Mouse (Mus musculus) heart, embryonic 16.5 days (tissue): ENCODE measurements around the gene Rxrg. TPM values are rescaled to one million over a fixed set of nuclear protein-coding genes. Genes with fewer than 3 reads are reported as not detected.

Source experiments
- ATAC-seq: fragments of 200-750 bp; cut with Nextera tagmentation; replicated peaks from 2 replicates; pipeline ENCODE4 v1.8.0; 2017; ENCODE audit warnings: moderate number of reproducible peaks; ENCODE audit not compliant: insufficient read depth, low FRiP score; ENCODE audit errors: extremely low read depth
- H3K27ac ChIP-seq: fragments of 300-500 bp; sonication (generic); 2 replicates; pipeline ENCODE4 v1.5.1; 2014; ENCODE audit warnings: mild to moderate bottlenecking, low read length, control low read depth, moderate library complexity
- H3K27me3 ChIP-seq: fragments of 300-500 bp; sonication (generic); 2 replicates; pipeline ENCODE4 v1.6.1; 2014; ENCODE audit warnings: low read length, mixed read lengths; ENCODE audit not compliant: control insufficient read depth, insufficient read depth
- H3K36me3 ChIP-seq: fragments of 300-500 bp; sonication (generic); 2 replicates; pipeline ENCODE4 v1.6.1; 2014; ENCODE audit not compliant: control insufficient read depth, insufficient read depth
- H3K4me1 ChIP-seq: fragments of 300-500 bp; sonication (generic); 2 replicates; pipeline ENCODE4 v1.6.1; 2014; ENCODE audit warnings: low read length, mixed read lengths; ENCODE audit not compliant: control insufficient read depth, insufficient read depth
- H3K4me2 ChIP-seq: fragments of 300-500 bp; sonication (generic); 2 replicates; pipeline ENCODE4 v1.6.1; 2014; ENCODE audit warnings: low read depth, mild to moderate bottlenecking, control low read depth, low read length
- H3K4me3 ChIP-seq: fragments of 300-500 bp; sonication (generic); 2 replicates; pipeline ENCODE4 v1.5.1; 2014; ENCODE audit warnings: mild to moderate bottlenecking, control low read depth, low read length
- H3K9ac ChIP-seq: fragments of 300-500 bp; sonication (generic); 2 replicates; pipeline ENCODE4 v1.6.1; 2014; ENCODE audit warnings: low read length, control low read depth
- H3K9me3 ChIP-seq: fragments of 300-500 bp; sonication (generic); replicated peaks from 2 replicates; pipeline ENCODE4 v1.6.1; 2016; ENCODE audit warnings: low read length; ENCODE audit not compliant: control insufficient read depth
- WGBS: fragments of 180-500 bp; shearing (Covaris S2); extraction: QIAGEN DNeasy Blood & Tissue Kit; methylation state at CpG from one replicate; pipeline ENCODE4 v1.1.7; 2014; 5-methylcytosine and 5-hydroxymethylcytosine counted together
- polyA plus RNA-seq: library from polyadenylated mRNA; unstranded; fragments of >200 nt; fragmentation: Nextera tagmentation; extraction: Ambion mirVana; gene quantifications from 2 replicates; pipeline ENCODE4 v1.2.1, GENCODE M21; 2015

The Rxrg gene
- polyA plus RNA-seq: 1.3 and 1.5 TPM in 2 replicates

DNA sequence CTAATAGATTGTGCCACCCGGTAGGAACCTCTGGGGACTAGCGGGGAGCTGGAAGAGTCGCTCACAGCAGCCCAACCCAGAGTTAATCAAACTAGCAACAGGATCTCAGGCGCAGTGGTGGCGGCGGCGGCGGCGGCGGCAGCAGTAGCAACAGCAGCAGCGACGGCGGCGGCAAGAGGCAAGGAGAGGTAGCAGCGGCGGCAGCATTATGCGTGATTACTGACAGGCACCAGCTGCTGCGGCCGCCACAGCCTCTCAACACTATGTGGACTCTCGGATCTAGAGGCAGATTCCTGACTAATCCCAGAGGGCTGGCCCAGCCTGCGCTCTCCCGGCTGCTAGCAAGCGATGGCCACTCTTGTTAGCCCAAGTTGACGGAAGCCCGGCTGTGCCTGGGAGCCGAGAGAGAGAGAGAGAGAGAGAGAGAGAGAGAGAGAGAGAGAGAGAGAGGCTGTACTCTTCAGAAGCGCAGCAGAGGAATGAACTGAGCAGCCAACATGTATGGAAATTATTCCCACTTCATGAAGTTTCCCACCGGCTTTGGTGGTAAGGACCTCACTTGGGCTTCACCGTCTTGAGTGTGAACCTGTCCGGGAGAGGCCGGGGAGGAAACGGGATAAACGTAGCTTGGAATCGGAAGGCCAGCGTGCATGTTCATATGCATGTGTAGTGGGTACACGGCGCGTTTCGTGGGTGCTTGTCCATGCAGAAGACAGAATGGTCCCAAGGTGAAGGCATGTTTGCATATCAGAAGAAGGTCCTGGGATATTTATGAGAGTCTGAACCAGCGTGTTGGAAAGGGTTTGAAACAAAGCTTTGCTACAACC lies at the start of gene Rxrg:
TSS of gene Rxrg (plus strand) at position 130 of the 827 bp plus-strand sequence.
- peak within 1 kb of the TSS; percentile 93 for H3K4me2 ChIP-seq
- no peaks in the 10 kb centered on the region for H3K36me3 ChIP-seq
- ATAC-seq: peak; percentile 77
- H3K4me1 ChIP-seq: no peaks in the 10 kb centered on the region; the same call in 1 of the 2 replicates
- H3K4me3 ChIP-seq: peak within 1 kb of the TSS; percentile 58
- peaks cover 27% of the 10 kb centered on the region for H3K27me3 ChIP-seq
- H3K9me3 ChIP-seq: no peaks in the 10 kb centered on the region
- no peak within 1 kb of the TSS for H3K27ac ChIP-seq
- WGBS: under 1% methylated on average over 40 of the region's 40 CpGs
- peak within 1 kb of the TSS; percentile 66 for H3K9ac ChIP-seq

DNA sequence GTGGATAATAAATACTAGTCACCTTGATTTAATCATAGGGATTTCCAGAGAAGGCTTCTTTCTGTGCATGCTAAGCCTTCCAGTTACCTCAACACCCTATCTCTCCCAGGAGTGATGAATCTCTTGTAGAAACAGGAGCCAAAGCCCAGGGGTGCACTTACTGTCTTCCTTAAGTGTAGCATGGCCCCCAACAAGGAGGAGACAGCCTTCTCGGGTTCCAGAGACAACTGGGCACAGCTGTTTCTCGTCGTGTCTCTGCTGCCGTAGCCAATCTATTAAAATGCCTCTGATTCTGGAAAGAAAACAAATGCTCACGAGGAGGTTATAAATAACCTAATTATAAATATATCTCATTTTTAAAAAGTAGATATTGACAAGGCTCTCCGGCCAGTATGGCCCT lies 48.9 kb upstream of the Rxrg start:
- Histone ChIP-seq H3K36me3 (no peaks in the 10 kb centered on the region), H3K27me3 (no peaks in the 10 kb centered on the region), H3K4me1 (no peaks in the 10 kb centered on the region), H3K4me3 (no peak overlapping the region), H3K9ac (no peak overlapping the region), H3K27ac (no peak overlapping the region), H3K9me3 (no peaks in the 10 kb centered on the region), H3K4me2 (no peak overlapping the region)
- WGBS: 55% methylated on average over 6 of the region's 6 CpGs
- ATAC-seq: no peak

DNA sequence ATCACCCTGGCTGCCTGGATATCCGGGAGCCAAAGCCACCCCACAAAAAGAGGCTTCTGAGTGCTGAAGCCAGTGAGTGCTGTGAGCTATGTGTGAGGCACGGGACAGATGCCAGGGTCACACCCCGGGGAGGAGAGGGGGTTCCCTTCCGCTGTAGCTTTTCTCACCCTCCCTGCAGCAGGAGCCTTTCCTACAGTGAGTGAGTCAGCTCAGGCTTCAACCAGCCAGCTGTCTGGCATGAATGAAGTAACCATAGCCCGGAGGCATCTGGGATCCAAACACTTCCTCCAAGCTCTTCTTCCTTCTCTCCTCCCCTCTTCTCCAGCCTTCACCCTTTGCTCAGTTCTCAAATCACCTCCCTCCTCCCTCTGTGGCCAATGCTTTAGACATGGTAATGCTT lies 46.6 kb upstream of the Rxrg start:
- Histone ChIP-seq H3K27ac (no peak overlapping the region), H3K9ac (no peak overlapping the region), H3K4me2 (0 out of 2 replicates have a peak overlapping the region, but pooled peaks have one; percentile 5), H3K36me3 (no peaks in the 10 kb centered on the region), H3K27me3 (no peaks in the 10 kb centered on the region), H3K4me1 (no peaks in the 10 kb centered on the region), H3K9me3 (no peaks in the 10 kb centered on the region), H3K4me3 (no peak overlapping the region)
- ATAC-seq: 0 out of 2 replicates have a peak, but pooled peaks have one; percentile 28
- WGBS: 9% methylated on average over 5 of the region's 5 CpGs

DNA sequence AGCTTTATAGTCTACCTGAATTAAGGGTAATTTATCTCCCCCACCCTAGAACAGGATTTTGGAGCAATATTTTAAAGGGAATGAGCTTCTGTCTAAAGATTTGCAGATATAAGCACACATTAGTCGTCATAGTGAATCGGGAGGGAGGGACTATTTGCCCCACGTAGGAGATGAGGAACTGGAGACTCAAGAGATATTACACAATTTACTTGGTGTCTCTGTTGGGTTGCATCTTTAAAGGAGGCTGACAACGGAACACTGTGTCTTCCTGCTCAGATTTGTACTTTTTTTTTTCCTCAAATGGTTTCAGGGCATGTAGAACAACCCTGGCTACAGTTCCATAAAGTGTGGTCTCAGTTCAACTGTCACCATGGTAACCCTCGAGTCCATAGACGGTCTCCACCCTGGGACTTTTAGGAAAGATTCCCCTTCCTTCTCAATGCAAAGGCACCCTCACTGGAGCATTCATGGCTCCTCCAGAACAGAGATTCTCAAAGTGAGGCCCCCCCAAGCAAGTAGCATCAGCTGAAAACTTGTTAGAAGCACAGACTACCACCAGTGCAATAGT lies 44.1 kb upstream of the Rxrg start:
- Histone ChIP-seq H3K27me3 (no peaks in the 10 kb centered on the region), H3K27ac (no peak overlapping the region), H3K4me1 (no peaks in the 10 kb centered on the region), H3K9ac (no peak overlapping the region), H3K9me3 (no peaks in the 10 kb centered on the region), H3K4me3 (no peak overlapping the region), H3K36me3 (no peaks in the 10 kb centered on the region), H3K4me2 (no peak overlapping the region)
- no peak for ATAC-seq
- 66% methylated on average over 6 of the region's 6 CpGs for WGBS

DNA sequence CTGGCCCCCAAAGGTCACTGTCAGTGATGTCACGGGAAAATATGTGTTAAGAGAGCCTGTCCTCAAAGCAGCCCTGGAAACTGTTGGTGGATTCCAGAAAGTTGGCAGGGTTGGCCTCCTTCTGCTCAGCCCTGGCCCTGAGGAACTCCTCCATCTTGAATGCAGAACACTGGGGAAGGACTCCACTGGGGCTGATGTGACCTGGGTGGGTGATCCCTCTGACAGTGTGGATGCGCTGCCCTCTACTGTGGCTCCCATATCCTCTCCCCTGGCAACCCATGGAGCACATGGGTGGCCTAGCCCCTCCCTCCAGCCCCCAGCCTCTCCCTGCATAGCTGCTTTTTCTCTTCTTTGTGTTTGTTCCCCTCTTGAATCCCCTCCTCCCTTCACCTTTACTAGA lies 31.6 kb upstream of the Rxrg start:
- Histone ChIP-seq H3K36me3 (no peaks in the 10 kb centered on the region), H3K27me3 (no peaks in the 10 kb centered on the region), H3K9me3 (no peaks in the 10 kb centered on the region), H3K9ac (no peak overlapping the region), H3K27ac (no peak overlapping the region), H3K4me3 (no peak overlapping the region), H3K4me1 (no peaks in the 10 kb centered on the region), H3K4me2 (no peak overlapping the region)
- ATAC-seq: no peak
- WGBS: 67% methylated on average over 2 of the region's 2 CpGs

DNA sequence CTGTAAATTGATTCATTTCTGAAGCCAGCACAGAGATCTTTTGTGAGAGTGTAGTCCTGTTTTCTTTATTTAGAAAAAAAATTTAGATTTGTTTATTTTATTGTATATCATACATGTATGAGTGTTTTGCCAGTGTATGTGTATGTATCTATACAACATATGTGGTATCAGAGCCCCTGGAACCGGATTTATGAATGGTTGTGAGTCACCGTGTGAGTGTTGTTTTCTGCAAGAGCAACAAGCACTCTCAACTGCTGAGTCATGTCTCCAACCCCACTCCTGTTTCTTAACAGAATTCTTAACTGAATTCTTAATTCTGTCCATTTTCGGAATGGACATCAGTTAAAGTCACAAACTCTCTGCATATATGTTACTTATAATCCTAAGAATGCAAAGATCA lies 19.1 kb upstream of the Rxrg start:
- no peak for ATAC-seq
- H3K4me1 ChIP-seq: no peaks in the 10 kb centered on the region
- no peaks in the 10 kb centered on the region for H3K9me3 ChIP-seq
- H3K4me2 ChIP-seq: no peak overlapping the region
- no peak overlapping the region for H3K9ac ChIP-seq
- H3K36me3 ChIP-seq: no peaks in the 10 kb centered on the region
- no peaks in the 10 kb centered on the region for H3K27me3 ChIP-seq
- no peak overlapping the region for H3K27ac ChIP-seq
- H3K4me3 ChIP-seq: no peak overlapping the region
- 75% methylated on average over 3 of the region's 3 CpGs for WGBS

DNA sequence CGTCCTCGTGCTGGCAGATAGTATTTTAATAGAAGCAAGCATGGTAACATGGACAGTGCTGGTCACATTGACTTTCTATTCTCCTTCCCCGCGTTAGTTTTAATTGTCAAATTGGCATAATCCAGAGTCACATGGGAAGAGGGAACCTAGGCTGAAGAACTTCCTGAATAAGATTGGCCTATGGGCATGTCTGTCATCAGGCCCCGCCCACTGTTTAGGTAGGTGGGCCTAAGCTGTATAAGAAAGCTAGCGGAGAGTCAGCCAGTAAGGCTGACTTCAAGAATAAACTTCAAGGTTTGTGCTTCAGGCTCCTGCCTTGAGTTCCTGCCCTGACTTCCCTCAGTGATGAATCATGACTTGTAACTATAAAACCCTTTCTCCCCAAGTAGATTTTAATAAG lies 15.0 kb upstream of the Rxrg start:
- Histone ChIP-seq H3K4me3 (no peak overlapping the region), H3K27me3 (no peaks in the 10 kb centered on the region), H3K4me1 (no peaks in the 10 kb centered on the region), H3K9ac (no peak overlapping the region), H3K36me3 (no peaks in the 10 kb centered on the region), H3K9me3 (no peaks in the 10 kb centered on the region), H3K4me2 (no peak overlapping the region), H3K27ac (no peak overlapping the region)
- 68% methylated on average over 6 of the region's 6 CpGs for WGBS
- ATAC-seq: no peak

DNA sequence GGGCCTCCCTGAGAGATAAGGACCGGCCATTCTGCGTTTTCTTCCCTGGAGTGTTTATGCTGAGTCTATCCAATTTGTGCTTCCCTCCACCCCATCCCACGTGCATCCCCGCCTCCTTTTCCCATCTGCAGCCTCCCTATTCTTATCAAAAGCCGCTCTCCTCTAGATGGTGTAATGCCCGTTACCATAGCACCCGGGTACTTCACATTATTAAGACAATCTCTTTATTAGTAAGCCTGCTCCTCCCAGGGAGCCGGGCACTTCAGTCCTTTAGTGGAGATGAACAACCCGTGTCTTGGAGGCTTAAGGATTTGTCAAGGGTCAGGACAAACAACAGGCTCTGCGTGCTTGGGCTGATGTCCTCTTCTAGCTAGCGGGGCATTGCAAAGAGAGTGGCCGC lies 14.3 kb upstream of the Rxrg start:
- H3K9ac ChIP-seq: no peak overlapping the region
- H3K27ac ChIP-seq: no peak overlapping the region
- WGBS: 53% methylated on average over 12 of the region's 12 CpGs
- H3K4me1 ChIP-seq: peaks cover 3% of the 10 kb centered on the region; the same call in 1 of the 2 replicates
- H3K9me3 ChIP-seq: no peaks in the 10 kb centered on the region
- ATAC-seq: no peak
- H3K4me3 ChIP-seq: no peak overlapping the region
- no peak overlapping the region for H3K4me2 ChIP-seq
- H3K27me3 ChIP-seq: no peaks in the 10 kb centered on the region
- H3K36me3 ChIP-seq: no peaks in the 10 kb centered on the region
